ENCODE assay signal across 9 mouse cellular contexts in genomic region chr8:95369581-95370326, GRCm38 (mm10). TPM values are rescaled to one million over a fixed set of nuclear protein-coding genes. Genes with fewer than 3 reads are reported as not detected.
DNase-seq lines count a peak whose midpoint lies in the region; ATAC-seq and TF ChIP-seq lines count a peak whose summit lies in the region.
"Had no signal": no experiment of that assay in that cellular context is flagged by ENCODE, and none has a peak within 500 bp of the region (broad histone marks: within the 10 kb centered on the region; RNA-seq: fewer than 3 reads in every experiment).

No protein-coding gene starts in this region.

- H3K27ac ChIP-seq in lung, embryonic 14.5 days (ENCODE audit: low read depth) = no peak overlapping the region
- no peak overlapping the region for H3K27ac ChIP-seq in liver, embryonic 11.5 days (ENCODE audit: low read depth, low read length)

- TF ChIP-seq CTCF in lung, embryonic 14.5 days (IDR thresholded peaks at IDR 0.05; ENCODE audit: low read depth) = no peak

- peak; percentile 84 for ATAC-seq in lung, embryonic 14.5 days (ENCODE audit: insufficient read depth)
- peak; percentile 63 for ATAC-seq in liver, embryonic 11.5 days (replicated peaks; ENCODE audit: low FRiP score)

- 42% methylated on average over 20 of the region's 20 CpGs for WGBS in lung, embryonic 14.5 days
- 46% methylated on average over 20 of the region's 20 CpGs for WGBS in liver, embryonic 11.5 days

- H3K9me3 ChIP-seq in lung, embryonic 14.5 days (ENCODE audit: low read depth, low read length) = no peaks in the 10 kb centered on the region
- no peaks in the 10 kb centered on the region for H3K9me3 ChIP-seq in liver, embryonic 11.5 days (ENCODE audit: control insufficient read depth, low read length)

- peak overlapping the region; percentile 18; the same call in 1 of the 2 replicates for H3K4me3 ChIP-seq in lung, embryonic 14.5 days (ENCODE audit: low read depth, low read length)
- H3K4me3 ChIP-seq in liver, embryonic 11.5 days (ENCODE audit: low read depth, low read length) = peak overlapping the region; percentile 32

- H3K27me3 ChIP-seq in lung, embryonic 14.5 days (ENCODE audit: insufficient read depth, low read length) = no peaks in the 10 kb centered on the region
- H3K27me3 ChIP-seq in liver, embryonic 11.5 days (replicated peaks; ENCODE audit: control insufficient read depth, insufficient read depth, low read length) = no peaks in the 10 kb centered on the region

- intact Hi-C loops in gastrocnemius, postnatal 14 days (cut with DNase I; ENCODE audit: low total_unique reads) = no loop called here

- peaks cover 33% of the 10 kb centered on the region; the same call in 1 of the 2 replicates for H3K36me3 ChIP-seq in lung, embryonic 14.5 days (ENCODE audit: insufficient read depth)
- peaks cover 5% of the 10 kb centered on the region for H3K36me3 ChIP-seq in liver, embryonic 11.5 days (ENCODE audit: control insufficient read depth, insufficient read depth, low read length)

- peak overlapping the region; percentile 56 for H3K4me2 ChIP-seq in lung, embryonic 14.5 days
- peak overlapping the region; percentile 56 for H3K4me2 ChIP-seq in liver, embryonic 11.5 days

- peaks cover 5% of the 10 kb centered on the region; the same call in 1 of the 2 replicates for H3K4me1 ChIP-seq in lung, embryonic 14.5 days (ENCODE audit: insufficient read depth)
- peaks cover 11% of the 10 kb centered on the region for H3K4me1 ChIP-seq in liver, embryonic 11.5 days (replicated peaks; ENCODE audit: control insufficient read depth, insufficient read depth, low read length)

- peak overlapping the region; percentile 38 for H3K9ac ChIP-seq in lung, embryonic 14.5 days
- no peak overlapping the region for H3K9ac ChIP-seq in liver, embryonic 11.5 days (ENCODE audit: low read depth, low read length)

- DNase-seq in lung, embryonic 14.5 days = peak; percentile 59
- no peak for DNase-seq in lung, postnatal 14 days
- DNase-seq in embryo, embryonic 9.5 days (ENCODE audit: extremely low spot score) = peak; percentile 38
- no peak for DNase-seq in liver, embryonic 11.5 days (ENCODE audit: low spot score)
- DNase-seq in thymus, postnatal 14 days = peak; percentile 80
- no peak for DNase-seq in adrenal gland, adult 18-20 months (ENCODE audit: low spot score in 2 of 2)
- no peak for DNase-seq in gastrocnemius, postnatal 14 days
- no peak for DNase-seq in kidney, postnatal 25 days
- DNase-seq: adrenal gland, adult 8-10 months had no signal

RNA-seq across cellular contexts. Expression of gene Mmp15, which starts 17.7 kb away (rescaled TPM):
- 22.5 and 25.6 TPM in 2 replicates for polyA plus RNA-seq in lung, embryonic 14.5 days (2014; fragmentation: Nextera tagmentation; extraction: Ambion mirVana)
- 4.4 and 5.4 TPM in 2 replicates for polyA plus RNA-seq in liver, embryonic 11.5 days (2014; fragmentation: Nextera tagmentation; extraction: Ambion mirVana)
- total RNA-seq in adrenal gland, adult 18-20 months (2021) = 1 to 10 TPM; 5.6 to 8.9 TPM
- 10 to 100 TPM; 21.3 to 35.9 TPM for total RNA-seq in gastrocnemius, postnatal 14 days (2021)

RNA-seq across cellular contexts. Expression of gene Usb1, which starts 37.7 kb away (rescaled TPM):
- 32.1 and 34.0 TPM in 2 replicates for polyA plus RNA-seq in lung, embryonic 14.5 days (2014; fragmentation: Nextera tagmentation; extraction: Ambion mirVana)
- 23.5 and 25.3 TPM in 2 replicates for polyA plus RNA-seq in liver, embryonic 11.5 days (2014; fragmentation: Nextera tagmentation; extraction: Ambion mirVana)
- 10 to 100 TPM; 11.6 to 11.9 TPM for total RNA-seq in adrenal gland, adult 18-20 months (2021)
- 1 to 10 TPM; 6.6 to 7.2 TPM for total RNA-seq in gastrocnemius, postnatal 14 days (2021)

RNA-seq across cellular contexts. Expression of gene Zfp319, which starts 38.0 kb away (rescaled TPM):
- 9.2 and 10.9 TPM in 2 replicates for polyA plus RNA-seq in lung, embryonic 14.5 days (2014; fragmentation: Nextera tagmentation; extraction: Ambion mirVana)
- 3.3 and 3.4 TPM in 2 replicates for polyA plus RNA-seq in liver, embryonic 11.5 days (2014; fragmentation: Nextera tagmentation; extraction: Ambion mirVana)
- 10 to 100 TPM in 1 of 2 experiments, 1 to 10 TPM in 1; 9.4 to 11.0 TPM for total RNA-seq in adrenal gland, adult 18-20 months (2021)
- 1 to 10 TPM; 5.4 to 6.1 TPM for total RNA-seq in gastrocnemius, postnatal 14 days (2021)

RNA-seq across cellular contexts. Expression of gene Tepp, which starts 59.4 kb away (rescaled TPM):
- 0.37 and 0.53 TPM in 2 replicates for polyA plus RNA-seq in lung, embryonic 14.5 days (2014; fragmentation: Nextera tagmentation; extraction: Ambion mirVana)
- polyA plus RNA-seq in liver, embryonic 11.5 days (2014; fragmentation: Nextera tagmentation; extraction: Ambion mirVana) = not detected in 2 replicates
- total RNA-seq in adrenal gland, adult 18-20 months (2021) = 1 to 10 TPM in 1 of 2 experiments, under 1 TPM in 1; 0.64 to 1.3 TPM
- not detected for total RNA-seq in gastrocnemius, postnatal 14 days (2021)

Comparison
In these comparisons a context has a peak if more than half of its experiments do, and no peak if none do; other contexts are left out.
1. DNase-seq: peak in lung, embryonic 14.5 days (single experiment), embryo, embryonic 9.5 days (single experiment) and thymus, postnatal 14 days (single experiment); none in lung, postnatal 14 days (single experiment), liver, embryonic 11.5 days (single experiment), adrenal gland, adult 18-20 months (0 of 2), gastrocnemius, postnatal 14 days (single experiment) and kidney, postnatal 25 days (0 of 2).